Mouse (Mus musculus) bone marrow, adult 2 months (tissue): ENCODE measurements at regions not wholly inside any gene's neighbourhood (a gene's known extent, or its start where the extent isn't known, plus 50 kb on each side); places are given as distances from the start of the nearest gene placed in this dataset.

Source experiments
- CTCF ChIP-seq: fragments of 200-500 bp; IDR thresholded peaks from 2 replicates; pipeline ENCODE4 v1.5.1; 2011; ENCODE audit warnings: low read length, control low read depth; ENCODE audit not compliant: control insufficient read depth, insufficient read depth
- POLR2A ChIP-seq: fragments of 200-500 bp; IDR thresholded peaks from 2 replicates; pipeline ENCODE4 v1.6.1; 2011; ENCODE audit warnings: low read depth, mild to moderate bottlenecking, control low read depth, low read length, borderline replicate concordance; ENCODE audit not compliant: control insufficient read depth

DNA sequence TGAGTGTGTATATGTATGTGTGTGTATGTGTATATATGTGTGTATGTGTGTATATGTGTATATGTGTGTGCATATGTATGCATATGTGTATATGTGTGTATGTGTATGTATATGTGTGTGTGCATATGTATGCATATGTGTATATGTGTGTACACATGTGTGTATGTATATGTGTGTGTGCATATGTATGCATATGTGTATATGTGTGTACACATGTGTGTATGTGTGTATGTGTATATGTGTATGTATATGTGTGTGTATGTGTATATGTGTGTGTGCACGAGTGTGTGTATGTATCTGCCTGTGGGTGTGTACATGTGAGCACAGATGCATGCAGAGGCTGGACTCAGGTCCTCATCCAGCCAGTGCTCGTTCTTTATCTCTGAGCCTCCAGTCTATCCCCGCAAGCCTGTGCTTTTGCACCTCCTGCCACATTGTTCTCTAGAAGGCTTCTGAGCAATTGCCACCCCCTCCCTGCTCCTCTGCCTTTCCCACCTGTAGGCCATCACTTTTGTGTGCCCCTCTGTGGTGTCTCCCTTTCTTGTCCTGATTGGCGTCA lies 53.9 kb upstream of the Aldh1b1 start:
- TF ChIP-seq CTCF (no peak), POLR2A (no peak)
